Mouse (Mus musculus) kidney, adult 2 months (tissue): Measurements from ENCODE around the gene Sdk1.

Experiments
- CTCF ChIP-seq: fragments of 200-500 bp; conservative IDR thresholded peaks from 2 replicates; pipeline ENCODE4 v1.5.1; 2011; ENCODE audit warnings: low read depth, mild to moderate bottlenecking, control low read depth, low read length, moderate library complexity, mixed read lengths; ENCODE audit not compliant: insufficient read depth, insufficient read length
- POLR2A ChIP-seq: fragments of 200-500 bp; IDR thresholded peaks from one replicate; pipeline ENCODE4 v1.6.1; 2011; ENCODE audit warnings: low read depth, low read length, control low read depth

DNA sequence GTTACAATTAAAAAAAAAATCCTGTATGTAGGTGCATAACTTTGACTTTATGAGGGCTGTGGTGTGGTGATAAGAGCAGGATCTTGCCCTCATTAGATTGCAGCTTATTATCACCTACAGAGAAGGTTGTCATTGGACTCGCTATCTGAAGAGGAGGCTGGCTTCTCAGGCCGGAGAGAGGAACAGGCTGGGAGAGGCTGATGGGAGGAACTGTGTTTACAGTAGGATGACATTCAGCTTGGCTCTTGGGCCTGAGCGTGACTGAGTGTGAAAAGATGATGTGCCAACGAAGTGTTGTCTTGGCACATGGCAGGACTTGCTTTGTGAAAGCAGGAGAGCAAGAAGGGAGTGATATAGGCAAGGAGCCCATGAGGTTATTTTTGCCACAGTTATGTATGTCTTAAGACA is 61.0 kb downstream of the Sdk1 start:
- no peak for TF ChIP-seq POLR2A
- TF ChIP-seq CTCF = no peak
